Mouse (Mus musculus): Measurements from ENCODE around the gene Gng4.

GRCm38 (mm10) chr13:13788070-13788469 lies 4.2 kb downstream of the Gng4 start:
- TF ChIP-seq CTCF (IDR thresholded peaks at IDR 0.05; ENCODE audit: low read depth) = no peak
- TF ChIP-seq EP300 (IDR thresholded peaks at IDR 0.05; ENCODE audit: low read depth) = no peak
